ENCODE assay signal across 17 mouse cellular contexts in genomic region chr10:127932290-127932926, GRCm38 (mm10). TPM values are rescaled to one million over a fixed set of nuclear protein-coding genes. Genes with fewer than 3 reads are reported as not detected.
DNase-seq lines count a peak whose midpoint lies in the region; ATAC-seq and TF ChIP-seq lines count a peak whose summit lies in the region.
"Had no signal": no experiment of that assay in that cellular context is flagged by ENCODE, and none has a peak within 500 bp of the region (broad histone marks: within the 10 kb centered on the region; RNA-seq: fewer than 3 reads in every experiment).

No protein-coding gene starts in this region.

- WGBS in lung, embryonic 14.5 days = 48% methylated on average over 8 of the region's 8 CpGs

- no peak for TF ChIP-seq CTCF in lung, embryonic 14.5 days (IDR thresholded peaks at IDR 0.05; ENCODE audit: low read depth)

- peak; percentile 95 for DNase-seq in heart, adult 11 months
- no peak for DNase-seq in heart, adult 8-10 months (ENCODE audit: low spot score)
- peak; percentile 37 for DNase-seq in lung, embryonic 14.5 days
- DNase-seq in lung, postnatal 36 days = no peak
- DNase-seq in gastrocnemius, postnatal 10 days = peak; percentile 33
- DNase-seq in thymus, postnatal 14 days = no peak
- DNase-seq in left cerebral cortex, postnatal 36 days (ENCODE audit: low spot score in 2 of 2) = no peak
- DNase-seq: cerebellum, adult 2 months had no signal

- no peaks in the 10 kb centered on the region for H3K4me1 ChIP-seq in lung, embryonic 14.5 days (ENCODE audit: insufficient read depth)
- H3K4me1 ChIP-seq: intestine, embryonic 15.5 days; midbrain, embryonic 10.5 days had no signal

- H3K4me3 ChIP-seq in lung, embryonic 14.5 days (ENCODE audit: low read depth, low read length) = no peak overlapping the region
- H3K4me3 ChIP-seq: intestine, embryonic 15.5 days; layer of hippocampus, adult 2 months; liver, embryonic 15.5 days; midbrain, embryonic 10.5 days had no signal

- no peaks in the 10 kb centered on the region for H3K36me3 ChIP-seq in lung, embryonic 14.5 days (ENCODE audit: insufficient read depth)
- H3K36me3 ChIP-seq: intestine, embryonic 15.5 days; liver, embryonic 15.5 days; midbrain, embryonic 10.5 days had no signal

- H3K4me2 ChIP-seq in lung, embryonic 14.5 days = no peak overlapping the region
- H3K4me2 ChIP-seq: intestine, embryonic 15.5 days; liver, embryonic 15.5 days had no signal

- intact Hi-C loops in left cerebral cortex, postnatal 36 days (cut with DNase I) = no loop called here

- H3K9me3 ChIP-seq in lung, embryonic 14.5 days (ENCODE audit: low read depth, low read length) = no peaks in the 10 kb centered on the region
- H3K9me3 ChIP-seq: intestine, embryonic 15.5 days; liver, embryonic 15.5 days had no signal

- no peak overlapping the region for H3K27ac ChIP-seq in lung, embryonic 14.5 days (ENCODE audit: low read depth)
- H3K27ac ChIP-seq: intestine, embryonic 15.5 days; layer of hippocampus, adult 2 months; liver, embryonic 15.5 days; midbrain, embryonic 10.5 days had no signal

- no peak overlapping the region for H3K9ac ChIP-seq in lung, embryonic 14.5 days
- H3K9ac ChIP-seq: intestine, embryonic 15.5 days; liver, embryonic 15.5 days had no signal

- no peaks in the 10 kb centered on the region for H3K27me3 ChIP-seq in lung, embryonic 14.5 days (ENCODE audit: insufficient read depth, low read length)
- H3K27me3 ChIP-seq: intestine, embryonic 15.5 days; liver, embryonic 15.5 days had no signal

- no peak for ATAC-seq in lung, embryonic 14.5 days (ENCODE audit: insufficient read depth)
- peak; percentile 77; the same call in 1 of the 2 replicates for ATAC-seq in monocyte, adult 5-6 weeks (replicated peaks; ENCODE audit: insufficient number of reproducible peaks, low FRiP score, low TSS enrichment, poor library complexity, severe bottlenecking)
- ATAC-seq: activated CD4-positive, CD25-positive, alpha-beta regulatory T cell, adult 4 months; intestine, embryonic 15.5 days had no signal

RNA-seq across cellular contexts. Expression of gene Sdr9c7, which starts 34.1 kb away (rescaled TPM):
- total RNA-seq in heart, adult 8-10 months (2022) = not detected
- polyA plus RNA-seq in lung, embryonic 14.5 days (2014; fragmentation: Nextera tagmentation; extraction: Ambion mirVana) = not detected in 2 replicates
- not detected for total RNA-seq in gastrocnemius, postnatal 10 days (2021)
- not detected in 3 replicates for total RNA-seq in monocyte, adult 5-6 weeks (2017)
- not detected for total RNA-seq in left cerebral cortex, postnatal 36 days (2021)
- total RNA-seq: hematopoietic stem cell, adult 5-6 weeks; left cerebral cortex, postnatal 10 days; MEL had no signal
- polyA plus RNA-seq: activated CD4-positive, CD25-positive, alpha-beta regulatory T cell, adult 4 months; liver, embryonic 15.5 days; midbrain, embryonic 10.5 days had no signal

RNA-seq across cellular contexts. Expression of gene Rdh7, which starts 43.8 kb away (rescaled TPM):
- under 1 TPM in 1 of 4 experiments, not detected in 3; 0.19 TPM for total RNA-seq in heart, adult 8-10 months (2022)
- polyA plus RNA-seq in lung, embryonic 14.5 days (2014; fragmentation: Nextera tagmentation; extraction: Ambion mirVana) = not detected in 2 replicates
- under 1 TPM in 1 of 2 experiments, not detected in 1; 0.23 TPM for total RNA-seq in gastrocnemius, postnatal 10 days (2021)
- not detected in 3 replicates for total RNA-seq in monocyte, adult 5-6 weeks (2017)
- total RNA-seq in left cerebral cortex, postnatal 36 days (2021) = not detected
- total RNA-seq: hematopoietic stem cell, adult 5-6 weeks; layer of hippocampus, adult 2 months; left cerebral cortex, postnatal 10 days; MEL had no signal
- polyA plus RNA-seq: activated CD4-positive, CD25-positive, alpha-beta regulatory T cell, adult 4 months; cerebellum, adult 2 months; midbrain, embryonic 10.5 days had no signal

Comparison
In these comparisons a context has a peak if more than half of its experiments do, and no peak if none do; other contexts are left out.
1. DNase-seq: peak in heart, adult 11 months (single experiment), lung, embryonic 14.5 days (single experiment) and gastrocnemius, postnatal 10 days (single experiment); none in heart, adult 8-10 months (single experiment), lung, postnatal 36 days (single experiment), thymus, postnatal 14 days (single experiment) and left cerebral cortex, postnatal 36 days (0 of 2).